Mouse (Mus musculus) naive thymus-derived CD4-positive, alpha-beta T cell, adult 2 months (primary cell): ENCODE results near the gene Pld3.

Experiments used
- DNase-seq: peaks from one replicate; pipeline ENCODE4 v3.0.0-alpha.2; 2011; ENCODE audit warnings: low read depth

Gene Pld3

DNA sequence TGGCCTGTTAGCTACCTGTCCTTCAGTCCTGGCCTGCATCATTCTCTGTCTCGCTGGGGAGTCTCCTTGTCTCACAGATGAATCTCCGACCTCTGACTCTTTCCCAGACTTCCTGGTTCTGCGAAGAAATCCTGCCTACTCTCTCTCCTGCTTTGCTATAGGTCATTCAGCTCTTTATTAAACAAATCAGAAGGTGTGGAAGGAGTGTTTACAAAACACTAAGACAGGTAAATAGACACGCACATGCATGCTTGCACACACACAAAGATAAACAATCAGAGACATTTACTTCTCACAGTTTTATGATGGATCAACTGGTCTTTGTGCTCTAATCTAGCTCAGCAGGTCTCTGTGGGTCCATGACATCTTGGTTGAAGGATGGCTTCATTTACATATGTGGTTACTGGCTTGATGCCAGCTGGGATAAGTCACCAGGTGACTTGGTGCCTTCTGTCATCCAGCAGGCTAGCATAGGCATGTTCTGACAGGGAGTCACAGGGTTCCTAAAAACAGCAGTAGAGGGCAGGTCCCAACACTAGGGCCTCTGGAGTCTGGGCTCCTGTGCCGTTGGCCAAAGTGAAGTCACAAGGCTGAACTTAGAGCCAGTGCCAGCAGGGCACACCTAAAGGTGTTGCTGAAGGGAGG lies 16.7 kb upstream of the Pld3 start:
- DNase-seq: no peak

DNA sequence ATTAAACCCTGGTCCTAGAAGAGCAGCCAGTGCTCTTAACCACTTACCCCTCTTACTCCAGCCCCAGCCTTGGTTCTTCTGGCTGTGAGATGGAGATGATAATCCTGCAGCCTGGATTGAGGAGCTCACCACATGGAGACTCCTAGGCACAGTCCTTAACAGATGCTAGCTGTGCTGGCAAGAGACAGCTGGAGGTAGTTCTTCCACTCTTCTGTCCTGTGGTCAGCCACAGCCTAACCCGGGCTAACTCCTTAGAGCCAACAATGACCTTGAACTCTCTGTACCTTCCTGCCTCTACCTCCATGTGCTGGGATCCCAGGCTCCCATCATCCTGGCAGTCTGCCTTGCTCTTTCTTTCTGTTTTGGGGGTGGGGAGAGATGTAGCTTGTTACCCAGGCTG lies 8.0 kb upstream of the Pld3 start:
- no peak for DNase-seq

DNA sequence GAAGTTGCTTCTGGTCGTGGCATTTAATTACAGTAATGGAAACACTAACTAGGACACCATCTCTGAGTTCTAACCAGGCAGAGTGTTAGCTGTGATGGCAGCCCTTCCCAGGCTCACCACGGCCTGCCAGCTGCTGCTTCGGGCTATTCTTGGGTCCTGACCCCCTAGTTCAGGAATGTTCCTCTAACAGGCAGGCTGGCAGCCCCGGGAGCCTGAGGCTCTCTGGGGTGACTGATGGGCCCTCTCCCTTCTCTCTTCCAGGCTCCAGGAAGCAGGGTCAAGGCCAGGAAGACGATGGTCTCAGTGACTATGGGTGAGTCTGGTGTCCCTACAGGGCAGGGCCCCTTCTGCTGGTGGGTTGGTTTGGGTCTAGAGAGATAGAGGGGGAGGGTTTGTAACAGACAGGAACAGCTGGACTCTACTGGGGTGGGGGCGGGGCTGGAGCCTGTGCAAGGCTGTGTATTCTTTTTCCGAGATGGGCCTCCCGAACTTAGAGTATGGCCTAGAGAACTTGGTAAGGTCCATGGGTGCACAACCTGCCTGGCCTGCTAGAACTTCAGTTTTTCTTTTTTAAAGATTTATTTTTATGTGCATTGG lies 7.4 kb upstream of the Pld3 start:
- DNase-seq: no peak

DNA sequence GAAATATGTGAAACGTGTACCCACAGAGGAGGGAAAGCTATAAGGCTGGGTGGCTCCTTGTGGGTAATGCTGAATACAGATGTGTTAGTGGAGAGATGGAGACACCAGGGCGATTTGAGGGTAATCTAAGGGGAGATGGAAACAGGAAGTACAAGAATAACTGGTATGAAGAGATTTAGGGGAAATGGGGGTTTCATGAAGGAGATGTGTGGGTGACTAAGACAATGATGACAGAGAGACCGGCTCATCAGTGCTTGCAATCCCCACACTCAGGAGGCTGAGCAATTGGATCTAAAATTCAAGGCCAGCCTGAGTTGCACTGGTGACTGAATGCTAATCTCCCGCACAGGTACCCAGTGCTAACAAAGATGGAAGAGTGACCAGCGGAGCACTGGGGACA lies 948 bp downstream of the Pld3 start:
- DNase-seq: peak; percentile 32

GRCm38 (mm10) chr7:27549597-27549996 lies 3.4 kb downstream of the Pld3 start:
- DNase-seq: no peak

GRCm38 (mm10) chr7:27544675-27545370 lies 8.2 kb downstream of the Pld3 start:
- peak; percentile 92 for DNase-seq

- no peak for DNase-seq
Observed at GRCm38 (mm10) chr7:27543851-27544250, 9.2 kb downstream of the Pld3 start.

DNA sequence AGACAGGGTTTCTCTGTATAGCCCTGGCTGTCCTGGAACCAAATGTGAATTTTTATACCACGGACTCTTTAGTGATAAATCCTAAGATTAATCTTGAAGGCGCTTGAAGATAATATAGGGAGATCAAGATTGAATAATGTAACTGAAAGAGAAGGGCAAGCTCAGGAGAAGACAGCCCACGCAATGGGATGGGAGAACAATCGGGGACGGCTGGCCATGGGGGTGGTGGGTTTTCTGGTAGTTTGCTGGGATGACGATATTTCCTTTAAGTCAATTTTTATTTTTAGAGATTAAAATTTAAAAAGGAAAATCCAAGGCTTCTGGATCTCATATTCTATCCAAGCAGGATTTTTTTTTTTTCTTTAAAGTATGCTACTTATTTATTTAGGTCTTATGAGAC lies 10.0 kb downstream of the Pld3 start:
- no peak for DNase-seq

DNA sequence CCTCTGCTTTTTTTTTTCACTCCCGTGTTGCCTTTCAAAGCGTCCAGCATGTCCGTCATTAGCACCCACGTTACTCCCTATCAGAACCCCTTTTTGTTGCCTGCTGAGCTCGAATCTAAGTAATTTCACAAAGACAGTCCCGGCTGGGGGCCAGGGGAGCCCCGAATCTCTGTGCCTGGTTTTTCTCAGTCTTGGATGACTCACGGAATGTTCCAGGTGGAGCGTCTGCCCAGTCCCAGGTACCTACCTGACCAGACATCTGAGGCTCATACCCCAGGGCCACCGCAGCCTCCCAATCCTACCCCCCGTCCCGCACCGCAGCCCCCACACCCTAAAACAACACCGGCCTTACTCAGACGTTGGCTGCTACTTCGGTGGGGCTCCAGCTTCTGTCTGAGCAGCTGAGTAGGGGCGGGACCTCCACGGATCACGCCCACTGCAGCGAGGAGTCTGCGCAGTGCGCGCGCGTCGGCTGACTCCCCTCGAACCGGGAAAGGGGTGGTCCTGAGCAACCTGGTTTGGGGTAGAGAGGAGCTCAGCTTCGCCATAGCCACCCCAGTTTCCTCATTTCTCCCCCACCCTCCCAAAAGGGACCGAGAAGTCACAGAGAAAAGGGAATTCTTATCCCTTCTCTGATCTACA lies 10.5 kb downstream of the Pld3 start:
- peak; percentile 86 for DNase-seq

GRCm38 (mm10) chr7:27541922-27542321 lies 11.1 kb downstream of the Pld3 start:
- no peak for DNase-seq

- DNase-seq: peak; percentile 96
Observed at GRCm38 (mm10) chr7:27541431-27541830, 11.6 kb downstream of the Pld3 start.

DNA sequence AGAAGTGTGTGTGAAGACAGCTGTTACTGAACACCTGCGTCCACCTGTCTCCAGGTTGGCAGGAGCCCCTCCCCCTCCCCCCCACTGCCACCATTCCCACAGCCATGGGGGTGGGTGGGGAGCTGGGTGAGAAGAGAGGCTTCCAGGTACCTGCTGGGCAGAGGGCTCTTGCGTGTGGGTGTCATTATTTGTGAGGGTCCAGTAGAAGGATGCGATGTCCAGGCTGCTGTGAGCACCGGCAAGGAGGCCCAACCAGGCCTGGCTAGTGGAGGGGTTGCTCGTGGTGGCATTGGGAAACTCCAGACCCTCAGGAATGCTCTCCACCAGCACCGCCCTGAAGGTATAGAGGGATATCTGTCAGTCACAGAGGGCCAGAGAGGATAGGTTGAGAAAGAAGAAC lies 12.1 kb downstream of the Pld3 start:
- DNase-seq: no peak

- DNase-seq: no peak
Observed at GRCm38 (mm10) chr7:27540521-27540920, 12.5 kb downstream of the Pld3 start.

DNA sequence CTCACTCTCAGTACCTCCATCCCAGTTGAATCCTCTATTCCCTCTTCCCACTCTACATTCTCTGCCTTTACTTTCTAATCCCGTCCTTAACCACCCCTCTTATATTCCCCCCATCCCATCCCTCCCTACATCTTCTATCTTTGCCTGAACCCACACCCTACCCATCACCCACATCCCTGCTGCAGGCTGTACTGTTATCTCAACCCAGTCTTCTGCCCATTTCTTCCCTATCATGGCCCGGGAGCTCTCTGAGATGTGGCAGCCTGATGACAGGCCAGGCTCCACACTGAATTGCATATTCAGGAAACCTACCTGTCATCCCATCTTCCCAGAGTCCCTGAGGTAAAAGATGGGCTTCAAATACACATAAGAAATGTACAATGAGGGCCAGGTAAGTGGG lies 14.2 kb downstream of the Pld3 start:
- DNase-seq: no peak

GRCm38 (mm10) chr7:27537998-27538397 lies 15.0 kb downstream of the Pld3 start:
- DNase-seq: no peak

DNA sequence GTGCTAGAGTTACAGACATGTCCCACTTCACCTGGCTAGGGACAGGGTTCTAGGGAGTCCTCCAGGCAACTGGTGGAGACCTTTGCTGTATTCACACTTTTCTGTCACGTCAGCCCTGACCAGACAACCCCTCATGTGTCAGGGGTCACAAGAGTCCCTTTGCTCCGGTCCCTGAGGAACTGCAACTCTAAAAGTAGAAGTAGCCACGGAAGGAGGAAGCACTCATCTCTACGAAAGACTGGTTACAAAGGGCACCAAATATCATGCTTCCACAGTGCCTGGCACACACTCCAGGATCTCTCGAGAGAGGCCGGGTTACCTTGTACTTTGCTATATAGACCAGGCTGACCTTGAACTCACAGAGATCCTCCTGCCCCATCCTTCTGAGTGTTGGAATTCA lies 16.4 kb downstream of the Pld3 start:
- DNase-seq: no peak

GRCm38 (mm10) chr7:27535386-27535785 lies 17.6 kb downstream of the Pld3 start:
- DNase-seq: no peak

DNA sequence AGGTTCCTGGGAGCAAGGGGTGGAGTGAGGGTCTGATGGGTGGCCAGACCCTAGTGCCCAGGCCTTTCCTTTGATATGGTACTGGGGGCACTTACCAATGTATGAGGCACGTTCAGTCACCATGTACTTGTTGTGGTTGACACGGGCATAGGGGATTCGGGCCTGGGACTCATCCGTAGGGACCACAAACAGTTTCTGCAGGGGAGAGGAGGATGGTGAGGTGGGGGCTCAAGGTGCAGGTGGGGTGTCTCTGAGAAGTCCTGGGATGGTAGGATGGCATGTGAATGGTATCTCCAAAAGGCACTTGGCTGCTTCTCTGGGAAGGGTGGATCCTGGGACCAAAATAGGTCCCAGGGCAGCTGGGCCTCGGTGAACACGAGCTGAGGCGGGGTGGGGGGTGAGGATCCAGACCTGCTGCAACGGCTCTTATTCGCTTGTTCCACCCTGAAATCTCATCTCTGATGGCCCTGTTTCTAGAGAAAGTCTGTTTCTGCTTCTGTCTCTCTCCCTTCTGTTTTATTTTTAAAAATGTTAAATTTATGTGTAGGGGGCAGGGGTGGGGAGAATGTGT lies 20.5 kb downstream of the Pld3 start:
- no peak for DNase-seq

DNA sequence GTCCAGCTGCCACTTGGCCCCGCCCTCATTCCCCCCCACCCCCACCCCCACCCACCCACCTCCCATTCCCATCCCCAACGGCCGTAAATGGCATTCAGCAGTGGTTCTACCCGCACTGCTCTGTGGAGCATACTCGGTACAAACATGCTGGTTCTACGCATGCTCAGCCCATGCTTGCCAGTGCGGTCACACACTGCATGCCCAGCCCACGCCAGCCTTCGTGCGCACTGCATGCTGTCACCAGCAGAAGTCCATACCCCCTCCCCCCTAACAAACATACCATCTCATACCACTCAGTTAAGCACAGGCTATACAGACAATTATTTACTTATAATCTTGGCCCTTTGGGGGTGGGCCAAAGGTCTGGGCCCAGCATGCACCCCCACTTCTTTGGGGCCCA lies 21.3 kb downstream of the Pld3 start:
- DNase-seq: no peak

- DNase-seq: no peak
Observed at GRCm38 (mm10) chr7:27530937-27531336, 22.1 kb downstream of the Pld3 start.

DNA sequence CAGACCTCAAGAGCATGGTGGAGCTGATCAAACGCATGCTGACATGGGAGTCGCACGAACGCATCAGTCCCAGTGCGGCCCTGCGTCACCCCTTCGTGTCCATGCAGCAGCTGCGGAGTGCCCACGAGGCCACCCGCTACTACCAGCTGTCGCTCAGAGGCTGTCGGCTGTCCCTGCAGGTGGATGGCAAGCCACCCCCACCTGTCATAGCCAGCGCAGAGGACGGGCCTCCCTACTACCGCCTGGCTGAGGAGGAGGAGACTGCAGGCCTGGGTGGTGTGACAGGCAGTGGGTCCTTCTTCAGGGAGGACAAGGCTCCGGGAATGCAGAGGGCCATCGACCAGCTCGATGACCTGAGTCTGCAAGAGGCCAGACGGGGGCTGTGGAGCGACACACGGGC lies 23.9 kb downstream of the Pld3 start:
- DNase-seq: no peak

GRCm38 (mm10) chr7:27526039-27526827 lies 26.8 kb downstream of the Pld3 start:
- DNase-seq: peak; percentile 88
